Mouse (Mus musculus): ENCODE measurements at regions not wholly inside any gene's neighbourhood (a gene's known extent, or its start where the extent isn't known, plus 50 kb on each side); places are given as distances from the start of the nearest gene placed in this dataset.
"Not testable (repeated sequence)": the region's sequence is repeated elsewhere in the genome, so short reads cannot be mapped to it uniquely, and the experiment has no call there.

DNA sequence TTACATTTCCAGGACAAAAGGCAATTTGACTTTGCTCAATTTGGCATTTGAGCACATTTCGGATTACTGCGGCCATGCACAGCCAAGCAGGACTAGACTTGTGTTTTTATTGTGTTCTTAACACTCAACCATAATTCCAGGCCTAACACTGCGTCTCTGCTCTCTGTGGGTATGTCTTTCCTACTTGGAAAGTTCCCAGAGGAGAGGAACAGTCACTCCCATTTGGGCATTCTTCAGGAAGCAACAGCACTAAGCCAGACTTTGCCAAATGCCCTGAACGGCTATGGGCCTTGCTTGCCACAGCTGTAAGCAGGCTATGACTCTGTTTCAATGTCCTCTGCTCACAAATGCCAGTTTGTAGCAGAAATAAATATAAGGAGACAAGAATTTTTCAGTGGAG is 56.5 kb upstream of the Pdk3 start:
- DNase-seq (ENCODE audit: extremely low spot score) = no peak

DNA sequence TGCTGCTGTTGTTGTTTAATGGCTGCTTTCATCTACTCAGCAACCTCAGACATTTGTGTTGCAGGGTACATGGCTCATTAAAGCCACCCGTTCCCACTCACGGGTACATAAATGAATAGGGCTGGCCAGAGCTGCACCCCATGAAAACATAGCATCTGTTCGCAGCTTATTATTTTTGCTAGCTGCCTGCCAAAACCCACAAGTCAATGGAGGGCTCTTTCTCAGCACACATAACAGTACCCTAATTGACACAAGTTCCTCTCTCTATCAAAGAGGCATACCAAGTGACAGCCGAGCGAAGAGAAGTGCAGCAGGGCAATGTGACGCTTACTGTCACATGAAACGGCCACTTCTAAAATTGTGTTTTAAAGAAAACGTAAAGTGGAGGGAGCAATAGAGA is 57.0 kb upstream of the Pdk3 start:
- DNase-seq (ENCODE audit: extremely low spot score) = no peak

DNA sequence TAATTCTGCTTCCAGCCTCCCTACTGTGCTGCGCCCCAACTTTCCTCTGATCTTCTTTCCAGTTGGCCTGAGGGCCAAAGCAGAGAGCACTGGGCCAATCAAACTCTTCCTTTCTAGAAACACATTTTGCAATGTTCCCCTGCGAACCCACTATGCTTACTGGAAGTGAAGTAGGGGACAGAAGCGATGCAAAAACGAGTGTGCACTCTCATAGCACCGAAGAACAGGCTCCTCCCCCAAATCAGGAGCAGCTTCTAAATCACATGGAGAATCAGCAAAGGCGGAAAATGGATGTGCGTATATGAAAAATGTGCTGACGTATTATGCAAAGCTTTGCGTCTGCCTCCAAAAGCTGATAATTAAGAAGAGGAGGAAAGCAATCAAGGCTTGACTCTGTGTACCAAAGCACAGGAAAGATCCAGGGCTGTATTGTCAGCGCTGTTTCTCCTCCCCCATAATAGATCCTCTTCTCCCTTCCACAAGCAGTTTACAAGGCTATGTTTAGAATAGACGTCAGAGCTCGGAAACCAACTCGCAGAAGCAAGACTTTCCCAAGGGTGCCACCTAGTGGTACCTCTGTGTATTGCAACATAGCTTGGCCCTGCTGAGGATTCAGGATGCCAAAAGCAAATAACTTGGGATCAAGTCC is 57.5 kb upstream of the Pdk3 start:
- peak; percentile 66 for DNase-seq (ENCODE audit: extremely low spot score)

DNA sequence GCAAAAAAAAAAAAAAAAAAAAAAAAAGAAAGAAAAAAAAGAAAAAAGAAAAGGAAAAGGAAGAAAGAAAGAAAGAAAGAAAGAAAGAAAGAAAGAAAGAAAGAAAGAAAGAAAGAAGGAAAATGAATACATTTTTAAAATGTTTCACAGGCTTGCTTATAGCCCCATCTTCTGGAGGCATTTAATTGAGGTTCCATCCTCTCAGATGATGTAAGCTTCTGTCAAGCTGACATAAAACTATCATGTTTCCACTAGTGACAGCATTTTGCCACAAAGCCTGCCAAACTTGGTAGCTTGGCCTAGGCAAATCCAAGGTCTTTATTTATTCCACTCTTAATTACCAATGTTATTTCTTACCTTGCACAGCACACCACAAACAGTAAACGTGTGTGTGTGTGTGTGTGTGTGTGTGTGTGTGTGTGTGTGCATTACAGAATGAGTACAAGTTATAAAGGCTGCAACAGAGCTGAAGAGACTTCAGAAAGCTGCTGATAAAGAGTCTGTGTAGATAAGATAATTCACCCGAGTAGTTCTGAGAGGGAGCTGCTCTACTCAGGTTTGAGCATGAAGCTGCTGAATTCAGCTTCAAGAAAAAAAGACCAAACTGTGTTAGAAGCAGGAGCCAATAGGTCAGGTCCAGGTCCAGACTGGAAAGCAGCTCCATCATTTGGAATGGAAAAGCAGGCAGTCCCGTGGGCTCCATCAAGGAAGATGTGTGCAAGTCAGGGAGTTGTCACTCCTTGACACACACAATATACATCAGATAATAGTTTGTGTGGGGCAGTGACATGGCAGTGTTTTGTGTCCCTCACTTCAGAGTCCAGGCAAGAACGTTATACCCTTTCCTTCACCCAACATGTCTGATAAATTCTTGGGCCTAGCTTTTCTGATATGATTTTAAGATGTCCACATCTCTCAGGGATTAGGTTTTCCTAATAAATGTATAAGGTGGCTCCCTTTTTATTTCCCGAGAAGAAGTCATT is 65.1 kb upstream of the Pdk3 start:
- DNase-seq (ENCODE audit: extremely low spot score) = no peak

DNA sequence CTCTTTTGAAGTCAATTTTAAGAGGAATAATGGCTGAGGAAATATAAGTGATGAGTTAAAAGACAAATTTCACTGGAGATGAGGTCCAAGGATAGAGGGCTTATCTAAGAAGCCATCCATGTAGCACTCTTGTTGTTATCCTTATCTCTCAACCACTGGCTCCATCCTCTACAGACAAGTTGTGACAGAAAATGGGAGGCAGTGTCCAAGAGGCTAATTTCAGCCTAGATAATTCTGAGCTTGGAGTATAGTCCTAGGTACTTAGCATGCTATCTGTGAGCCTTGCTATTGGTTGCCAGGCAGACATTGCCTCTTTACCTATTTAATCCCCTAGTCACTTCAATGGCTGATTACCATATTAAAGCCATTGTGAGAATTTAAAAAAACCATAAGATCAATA is 65.2 kb upstream of the AU015836 start:
- DNase-seq (ENCODE audit: extremely low spot score) = no peak

DNA sequence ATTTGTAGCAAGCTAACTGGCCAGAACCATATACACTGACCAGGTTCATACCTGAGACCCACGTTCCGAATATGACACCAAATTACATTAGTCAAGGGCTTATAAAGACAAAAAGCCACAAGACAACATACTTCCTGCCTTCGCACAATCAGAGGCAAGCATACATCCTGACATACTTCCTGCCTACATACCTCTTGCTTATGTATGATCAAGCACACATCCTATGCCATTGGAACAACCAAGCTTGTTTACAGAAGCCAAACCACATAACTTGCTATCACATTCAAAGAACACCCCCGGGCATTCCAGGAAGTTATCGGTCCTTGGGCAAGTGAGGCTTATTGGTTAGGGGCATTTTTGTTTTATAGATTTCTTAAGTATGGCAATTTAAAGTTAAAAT is 62.9 kb upstream of the AU015836 start:
- no peak for DNase-seq (ENCODE audit: extremely low spot score)

GRCm38 (mm10) chrX:93911087-93911840 is 57.2 kb upstream of the AU015836 start:
- peak; percentile 61 for DNase-seq (ENCODE audit: extremely low spot score)

DNA sequence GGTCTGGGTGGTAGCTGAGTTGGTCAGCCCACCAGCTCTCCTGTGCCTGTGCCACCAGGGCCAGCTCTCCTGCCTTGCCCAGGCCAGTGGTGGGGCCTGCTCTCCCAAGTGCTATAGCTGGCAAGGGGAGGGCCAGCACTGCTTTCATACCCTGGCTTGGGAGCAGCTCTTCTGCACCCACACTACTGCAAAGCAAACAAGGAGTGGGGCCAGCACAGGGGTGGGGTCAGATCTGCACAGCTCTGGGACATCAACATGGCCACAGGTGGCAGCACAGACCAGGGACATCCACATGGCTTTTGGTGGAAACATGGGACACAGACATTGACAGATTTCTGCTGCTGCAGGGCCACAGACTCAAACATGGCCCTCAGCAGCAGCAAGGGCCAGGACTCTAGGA is 52.9 kb upstream of the AU015836 start:
- no peak for DNase-seq (ENCODE audit: extremely low spot score)

DNA sequence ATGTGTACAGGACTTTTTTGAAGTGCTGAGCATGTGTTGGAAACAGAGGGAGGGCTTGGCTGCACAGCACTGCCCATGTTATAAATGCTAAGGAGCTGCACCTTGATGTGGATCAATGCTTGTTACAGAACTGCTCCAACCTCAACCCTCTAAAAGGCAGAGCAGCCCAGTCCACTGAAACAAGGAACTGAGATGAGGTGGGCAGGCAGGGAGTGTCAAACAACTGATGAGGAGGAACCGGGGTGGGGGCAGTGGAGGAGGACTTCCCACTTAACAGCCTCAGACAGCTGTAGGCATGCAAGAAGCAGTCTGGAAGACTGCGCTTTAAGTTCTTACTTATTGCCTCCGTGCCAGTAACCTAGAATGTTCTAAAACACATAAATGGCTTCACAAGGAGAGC is 51.1 kb upstream of the AU015836 start:
- not testable (repeated sequence) for DNase-seq (ENCODE audit: extremely low spot score)

All from embryo, embryonic 9.5 days (tissue).